Mouse (Mus musculus) spleen, embryonic (tissue): ENCODE data around the gene Ctsq.
"Not testable (repeated sequence)": the region's sequence is repeated elsewhere in the genome, so short reads cannot be mapped to it uniquely, and the experiment has no call there.

ENCODE experiments used
- CTCF ChIA-PET: fragments of 350-600 bp; sonication (Branson Sonifier 250); formaldehyde crosslinking; loops from one replicate; lab custom pipeline; 2022; lab: Charles Lee

Ctsq gene

DNA sequence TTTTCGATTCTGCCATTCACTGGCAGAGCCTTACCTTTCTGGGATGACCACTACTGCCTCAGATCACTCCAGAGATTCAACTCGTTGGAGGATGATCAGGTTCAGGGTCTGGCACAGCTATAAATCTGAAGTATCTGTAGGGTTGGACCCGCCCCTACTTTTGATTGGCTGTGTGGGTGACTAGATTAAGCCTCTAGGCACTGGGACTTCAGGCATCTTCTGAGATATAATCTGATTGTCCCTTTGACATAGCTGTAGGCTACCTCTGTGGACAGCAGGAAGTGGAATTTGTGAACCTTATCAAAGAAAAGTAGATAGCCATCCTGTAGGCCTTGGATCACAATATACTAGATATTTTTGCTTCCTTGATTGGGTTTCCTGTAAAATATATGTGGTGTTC is at the start of gene Ctsq:
TSS of gene Ctsq (minus strand) at position 101 of the 400 bp plus-strand sequence.
- CTCF ChIA-PET, result no interaction called here

DNA sequence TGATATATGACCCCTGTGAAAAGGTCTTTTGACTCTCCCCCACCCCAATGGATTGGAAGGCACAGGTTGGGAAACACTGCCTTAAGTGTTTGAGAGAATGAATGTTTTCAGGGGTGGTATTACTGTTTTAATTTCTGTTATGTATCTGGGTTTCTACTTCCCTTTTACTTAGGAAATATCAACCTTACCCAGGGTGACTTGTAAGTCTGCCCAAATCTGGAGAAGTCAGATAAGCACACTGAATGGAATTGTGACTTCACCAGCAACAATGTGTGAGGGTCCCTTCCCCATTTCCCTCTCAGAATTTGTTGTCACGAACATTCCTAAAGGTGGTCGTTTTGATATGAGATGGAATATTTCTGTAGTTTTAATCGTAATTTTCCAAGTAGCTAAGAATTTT is 17.6 kb downstream of the Ctsq start:
- CTCF ChIA-PET, result no interaction called here

DNA sequence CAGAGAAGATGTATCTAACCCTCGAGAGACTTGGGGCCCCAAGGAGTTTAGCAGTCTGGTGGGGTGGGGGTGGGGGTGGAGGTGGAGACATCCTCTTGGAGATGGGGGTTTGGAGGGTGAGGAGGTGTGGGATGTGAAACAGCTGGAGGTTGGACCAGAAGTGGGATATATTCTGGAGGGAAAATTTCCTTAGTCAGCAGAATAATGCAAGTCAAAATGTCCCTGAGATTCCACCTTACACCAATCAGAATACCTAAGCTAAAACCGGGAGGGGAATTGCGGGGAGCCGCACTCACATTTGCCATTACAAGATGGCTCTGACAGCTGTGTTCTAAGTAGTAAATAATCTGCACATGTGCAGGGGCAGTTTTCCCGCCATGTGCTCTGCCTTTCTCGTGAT is 18.6 kb downstream of the Ctsq start:
- CTCF ChIA-PET, result no interaction called here

DNA sequence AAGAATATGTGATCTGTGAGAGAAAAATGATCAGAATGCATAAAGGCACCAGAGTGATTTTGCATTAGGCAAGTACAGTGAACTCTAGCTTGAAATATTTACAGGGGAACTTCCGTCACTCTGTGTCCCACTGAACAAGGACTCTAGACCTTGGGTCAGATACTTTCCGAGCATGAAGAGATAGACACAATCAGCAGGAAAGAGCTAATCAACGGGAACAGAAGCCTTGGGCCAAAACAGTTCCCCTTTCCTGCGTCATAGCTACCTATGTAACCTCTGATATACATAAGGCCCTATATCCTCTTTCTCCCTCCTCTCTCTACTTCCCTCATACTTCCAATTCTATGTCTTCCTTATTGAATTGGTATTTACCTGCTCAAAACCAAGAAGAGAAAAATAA is 30.3 kb downstream of the Ctsq start:
- CTCF ChIA-PET, result no interaction called here

DNA sequence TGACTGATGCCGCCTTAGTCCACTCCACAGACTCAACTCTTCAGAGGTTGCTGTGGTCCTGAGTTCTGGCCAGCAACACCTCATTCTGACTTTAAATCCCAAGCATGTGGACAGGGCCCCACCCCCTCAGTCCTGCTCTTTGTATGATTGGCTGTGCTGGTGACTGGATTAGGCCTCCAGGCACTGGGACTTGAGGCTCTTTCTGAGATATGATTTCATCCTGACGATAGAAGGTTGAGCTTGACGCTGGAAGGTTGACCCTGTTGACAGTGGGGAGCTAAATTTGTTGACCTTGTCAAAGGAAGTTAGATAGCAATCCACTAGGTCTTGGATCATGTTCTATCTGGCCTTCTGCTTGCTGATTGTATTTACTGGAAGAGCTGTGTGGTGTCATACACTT is 34.6 kb downstream of the Ctsq start, which contains the start of gene Ctsj:
TSS of gene Ctsj (minus strand) at position 101 of the 400 bp plus-strand sequence.
- CTCF ChIA-PET, result no interaction called here

DNA sequence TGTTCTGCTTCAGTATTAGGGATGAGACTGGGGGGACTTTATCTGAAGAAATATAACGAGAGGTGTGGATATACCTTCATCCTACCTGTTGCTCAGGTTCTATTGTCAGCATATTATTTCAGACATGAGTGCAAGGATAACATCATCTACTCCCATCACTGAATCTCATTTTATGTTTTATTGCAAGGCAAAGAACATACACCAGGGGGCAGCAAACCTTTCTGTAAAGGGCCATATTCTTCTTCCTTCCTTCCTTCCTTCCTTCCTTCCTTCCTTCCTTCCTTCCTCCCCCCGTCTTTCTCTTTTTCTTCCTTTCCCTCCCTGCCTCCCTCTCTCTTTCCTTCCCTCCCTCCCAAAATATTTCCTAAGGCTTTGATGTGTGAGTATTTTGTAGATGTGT is 42.8 kb downstream of the Ctsq start:
- CTCF ChIA-PET, result no interaction called here

DNA sequence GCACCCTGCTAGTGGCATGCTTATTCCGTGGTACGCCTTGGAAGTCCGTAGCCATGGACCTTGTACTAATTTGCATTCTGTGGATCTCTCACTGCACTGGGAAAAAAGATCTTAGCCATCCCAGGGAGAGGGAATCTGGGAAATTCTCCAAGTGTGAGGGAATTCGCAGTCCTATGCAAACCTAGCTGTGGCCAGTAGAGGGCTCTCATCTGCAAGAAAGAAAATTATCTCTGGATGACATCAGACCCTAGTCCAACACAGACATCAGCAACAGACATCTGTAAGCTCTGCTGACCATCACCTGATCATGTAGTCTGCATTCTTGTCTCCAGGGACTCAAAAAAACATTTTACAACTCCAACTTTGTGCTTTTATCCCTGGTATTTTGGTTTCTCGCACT is 53.5 kb downstream of the Ctsq start:
- CTCF ChIA-PET, result not testable (repeated sequence)
